Mouse (Mus musculus): ENCODE measurements around the gene Barhl2.

Gene Barhl2

GRCm38 (mm10) chr5:106455106-106455920 is 2.7 kb downstream of the Barhl2 start:
- DNase-seq (ENCODE audit: low spot score in 2 of 2): no peak

GRCm38 (mm10) chr5:106454411-106455105 is 3.4 kb downstream of the Barhl2 start:
- DNase-seq (ENCODE audit: low spot score in 2 of 2): no peak

DNA sequence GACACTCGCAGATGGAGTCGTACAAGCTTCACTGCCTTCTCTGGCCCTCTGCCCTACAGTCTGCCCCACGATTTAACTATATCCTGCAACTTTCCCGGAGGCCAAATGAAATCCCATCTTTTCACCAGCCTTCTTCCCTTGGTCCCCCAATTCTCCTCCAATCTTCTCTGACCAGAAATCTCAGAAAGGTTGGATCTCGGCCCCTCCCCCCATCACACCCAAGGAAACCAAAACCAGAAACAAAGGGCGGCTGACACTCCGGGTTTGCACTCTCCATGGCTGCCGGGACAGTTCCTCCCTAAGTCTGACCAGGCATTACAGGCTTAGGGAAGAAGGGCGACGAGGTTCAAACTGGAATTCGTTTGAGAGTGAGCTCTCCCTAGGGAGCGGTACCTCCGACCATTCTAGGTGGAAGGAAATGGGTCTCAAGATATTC is 4.1 kb downstream of the Barhl2 start:
- DNase-seq (ENCODE audit: low spot score in 2 of 2): no peak

DNA sequence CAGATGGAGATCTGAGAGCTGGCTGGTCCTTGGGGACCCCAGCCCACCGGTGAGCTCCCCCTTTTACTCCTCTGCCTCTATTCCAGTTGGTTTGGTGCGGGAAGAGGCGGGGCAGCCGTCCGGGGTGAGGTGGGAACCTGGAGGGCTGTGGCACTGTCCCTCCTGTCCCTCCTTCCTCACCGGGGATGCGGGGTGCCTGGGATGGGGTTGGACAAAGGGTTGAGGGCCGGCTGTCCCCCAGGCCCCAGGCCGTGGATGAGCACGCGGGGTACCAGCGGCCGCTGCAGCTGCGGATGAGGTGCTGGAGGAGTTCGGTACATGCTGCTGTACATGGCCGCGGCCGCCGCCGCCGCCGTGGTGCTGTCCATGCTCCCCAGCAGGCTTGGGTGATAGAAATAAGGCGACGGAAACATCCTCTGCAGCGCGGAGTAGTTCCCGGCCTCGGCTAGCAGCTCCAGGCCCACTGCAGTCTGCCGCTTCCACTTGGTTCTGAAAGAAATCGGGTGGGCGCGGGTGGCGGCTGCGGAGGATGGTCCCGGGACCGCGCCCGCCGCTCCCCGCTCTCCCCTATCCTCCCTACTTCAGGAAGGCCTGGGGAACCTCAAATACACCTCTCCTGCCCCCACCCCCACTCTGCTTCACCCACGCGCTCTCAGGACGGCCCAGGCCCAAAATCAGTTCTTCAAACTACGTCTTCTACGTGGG is 4.6 kb downstream of the Barhl2 start:
- DNase-seq (ENCODE audit: low spot score in 2 of 2): no peak

- no peak for DNase-seq (ENCODE audit: low spot score in 2 of 2)
Measured at GRCm38 (mm10) chr5:106452686-106453085, 5.3 kb downstream of the Barhl2 start.

- no peak for DNase-seq (ENCODE audit: low spot score in 2 of 2)
Measured at GRCm38 (mm10) chr5:106451681-106452440, 6.1 kb downstream of the Barhl2 start.

DNA sequence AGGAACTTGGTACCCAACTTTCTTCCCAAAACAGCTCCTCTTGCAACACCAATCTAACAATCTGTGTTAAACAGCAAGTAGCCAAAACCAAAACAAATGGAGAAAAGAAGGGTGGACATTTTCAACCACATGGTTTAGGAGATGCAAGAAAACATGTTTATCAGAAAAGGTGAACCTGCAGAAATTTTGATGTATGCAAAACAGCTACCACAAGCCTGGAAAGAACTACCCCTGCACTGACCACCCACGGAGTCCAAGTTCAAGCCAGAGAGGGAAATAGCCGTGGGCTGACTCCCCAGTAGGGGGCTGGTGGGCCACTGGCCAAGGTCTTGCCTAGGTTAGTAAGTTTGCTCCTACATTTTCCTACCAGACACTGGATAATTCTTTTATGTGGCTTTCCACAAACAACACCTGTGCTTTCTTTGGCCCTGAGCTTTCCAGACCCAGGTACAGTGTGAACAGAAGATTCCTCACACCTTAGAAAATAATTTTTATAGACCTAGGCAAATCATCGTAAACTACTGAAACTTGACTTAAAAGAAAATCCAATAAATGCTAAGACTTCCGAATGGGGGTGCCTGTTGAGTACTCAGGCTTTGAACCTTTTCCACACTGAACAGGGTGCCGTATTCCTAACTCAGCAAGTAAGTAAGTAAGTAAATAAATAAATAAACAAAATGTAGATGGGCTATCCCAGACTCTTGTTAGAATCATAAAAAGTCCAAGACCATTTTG is 7.4 kb downstream of the Barhl2 start:
- DNase-seq (ENCODE audit: low spot score in 2 of 2): no peak

- DNase-seq (ENCODE audit: low spot score in 2 of 2): no peak
Measured at GRCm38 (mm10) chr5:106449720-106450425, 8.1 kb downstream of the Barhl2 start.

GRCm38 (mm10) chr5:106448798-106449125 is 9.2 kb downstream of the Barhl2 start:
- DNase-seq (ENCODE audit: low spot score in 2 of 2): no peak

- DNase-seq (ENCODE audit: low spot score in 2 of 2): no peak
Measured at GRCm38 (mm10) chr5:106447951-106448797, 9.8 kb downstream of the Barhl2 start.

DNA sequence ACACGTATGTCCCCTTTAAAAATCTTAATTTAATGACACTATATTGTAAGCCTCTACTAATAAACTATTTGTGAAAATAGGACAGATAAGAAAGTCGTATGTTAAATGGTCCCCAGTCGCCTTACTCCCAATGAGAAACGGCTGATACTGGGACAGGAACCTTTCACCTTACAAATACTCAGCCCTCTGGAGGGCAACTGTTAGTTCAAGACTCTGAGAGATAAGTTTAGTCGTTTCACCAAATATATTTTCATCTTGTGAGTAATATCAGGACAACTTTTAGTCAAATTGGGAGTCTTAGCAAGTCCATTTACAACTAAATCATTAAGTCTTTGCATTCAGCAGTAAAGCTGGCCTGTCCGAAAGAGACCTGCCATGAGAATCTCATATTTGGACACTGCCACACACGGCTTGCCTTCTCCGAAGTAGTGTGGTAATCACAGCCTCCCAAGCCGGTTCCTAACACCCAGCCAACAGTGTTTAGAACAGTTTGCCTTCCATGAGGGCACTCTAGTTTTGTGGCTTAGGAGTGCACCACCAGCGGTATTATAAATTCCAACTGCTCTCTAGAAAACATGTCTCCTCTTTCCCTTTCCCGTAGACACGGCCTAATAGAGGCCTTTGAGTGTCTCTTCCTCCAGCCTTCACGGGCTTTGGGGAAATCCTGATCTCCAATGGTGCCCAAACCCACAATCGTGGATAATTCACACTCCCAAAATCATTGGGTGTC is 10.7 kb downstream of the Barhl2 start:
- no peak for DNase-seq (ENCODE audit: low spot score in 2 of 2)

DNA sequence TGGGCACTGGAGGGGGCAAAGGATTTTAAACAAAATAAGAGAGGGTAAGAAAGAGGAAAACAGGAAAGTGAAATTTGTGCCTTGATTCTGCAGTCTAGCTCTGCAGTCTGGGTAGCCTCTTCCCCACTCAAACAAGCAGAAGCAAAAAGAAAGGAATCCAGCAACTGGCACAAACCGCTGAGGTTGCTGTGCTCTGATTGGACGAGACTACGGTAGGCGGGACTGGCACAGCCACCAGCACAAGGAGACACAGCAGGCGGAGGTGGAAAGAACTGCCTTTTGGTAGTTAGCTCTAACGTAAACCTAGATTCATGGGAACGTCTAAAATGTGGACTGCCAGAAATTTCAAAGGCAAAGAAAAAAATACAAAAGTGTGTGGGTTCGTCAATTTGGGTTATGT is 11.4 kb downstream of the Barhl2 start:
- no peak for DNase-seq (ENCODE audit: low spot score in 2 of 2)

- DNase-seq (ENCODE audit: low spot score in 2 of 2): no peak
Measured at GRCm38 (mm10) chr5:106445681-106446080, 12.3 kb downstream of the Barhl2 start.

DNA sequence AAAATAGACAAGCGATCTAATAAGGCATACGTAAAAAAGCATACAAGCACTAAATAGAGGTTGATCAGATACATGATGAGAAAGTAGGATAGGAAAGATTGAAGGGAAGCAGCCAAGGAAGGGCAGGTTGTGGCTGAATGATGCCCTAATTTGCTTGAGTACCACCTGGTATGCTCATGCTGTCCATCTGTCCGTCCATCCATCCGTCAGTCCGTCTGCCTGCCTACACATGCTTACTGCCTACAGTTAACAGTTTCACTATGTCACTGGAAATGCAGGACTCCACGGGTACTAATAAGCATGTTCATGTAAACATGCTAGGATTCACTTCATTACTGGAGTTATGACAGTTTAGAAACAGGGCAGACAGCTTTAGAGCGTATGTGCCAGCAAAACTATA is 19.1 kb downstream of the Barhl2 start:
- DNase-seq (ENCODE audit: low spot score in 2 of 2): no peak

DNA sequence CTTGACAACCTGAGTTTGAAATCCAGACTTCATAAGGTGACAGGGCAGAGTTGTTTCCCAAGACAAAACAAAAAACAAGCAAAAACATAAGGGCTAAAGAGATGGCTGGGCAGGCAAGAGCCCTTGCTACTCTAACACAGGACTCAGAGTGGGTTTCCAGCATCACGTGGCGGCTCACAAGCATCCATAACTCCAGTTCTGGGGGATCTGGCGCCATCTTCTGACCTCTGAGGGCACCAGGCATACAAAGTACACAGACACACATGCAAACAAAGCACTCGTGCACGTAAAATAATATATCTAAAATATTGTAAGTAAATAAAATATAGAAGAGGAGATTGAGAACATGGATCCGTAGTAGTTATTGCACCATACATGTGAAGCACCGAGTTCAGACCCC is 31.9 kb downstream of the Barhl2 start:
- DNase-seq (ENCODE audit: low spot score in 2 of 2): no peak

DNA sequence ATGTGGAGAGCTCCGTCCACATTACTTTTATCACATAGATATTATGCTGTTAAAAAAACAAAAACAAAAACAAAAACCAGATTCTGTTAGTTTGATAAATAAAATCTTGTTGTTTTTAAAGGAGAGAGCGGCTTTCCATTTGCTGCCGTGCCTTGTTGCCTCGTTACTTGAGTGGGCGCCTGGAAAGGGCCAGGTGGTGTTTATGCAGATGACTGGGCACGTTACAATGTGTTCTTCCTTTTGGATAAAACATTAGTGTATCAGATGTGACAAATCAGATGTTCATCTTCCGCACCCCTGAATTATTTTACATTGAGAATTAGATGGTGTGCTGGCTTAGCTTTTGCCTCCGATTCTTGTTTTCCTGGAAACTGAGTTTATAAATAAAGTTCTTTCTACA is 37.1 kb downstream of the Barhl2 start:
- DNase-seq (ENCODE audit: low spot score in 2 of 2): no peak

- DNase-seq (ENCODE audit: low spot score in 2 of 2): no peak
Measured at GRCm38 (mm10) chr5:106420370-106420769, 37.6 kb downstream of the Barhl2 start.

GRCm38 (mm10) chr5:106417210-106417609 is 40.8 kb downstream of the Barhl2 start:
- DNase-seq (ENCODE audit: low spot score in 2 of 2): no peak

- DNase-seq (ENCODE audit: low spot score in 2 of 2): no peak
Measured at GRCm38 (mm10) chr5:106416550-106416949, 41.4 kb downstream of the Barhl2 start.
